Mouse (Mus musculus) monocyte, adult 2 months (primary cell): ENCODE measurements at regions not wholly inside any gene's neighbourhood (a gene's known extent, or its start where the extent isn't known, plus 50 kb on each side); places are given as distances from the start of the nearest gene placed in this dataset.

ENCODE experiments used
- DNase-seq, 2 experiments: peaks; one replicate each; pipeline ENCODE4 v3.0.0; 2022; ENCODE audit warnings: low spot score in 2 of 2, low read depth in 1 of 2

DNA sequence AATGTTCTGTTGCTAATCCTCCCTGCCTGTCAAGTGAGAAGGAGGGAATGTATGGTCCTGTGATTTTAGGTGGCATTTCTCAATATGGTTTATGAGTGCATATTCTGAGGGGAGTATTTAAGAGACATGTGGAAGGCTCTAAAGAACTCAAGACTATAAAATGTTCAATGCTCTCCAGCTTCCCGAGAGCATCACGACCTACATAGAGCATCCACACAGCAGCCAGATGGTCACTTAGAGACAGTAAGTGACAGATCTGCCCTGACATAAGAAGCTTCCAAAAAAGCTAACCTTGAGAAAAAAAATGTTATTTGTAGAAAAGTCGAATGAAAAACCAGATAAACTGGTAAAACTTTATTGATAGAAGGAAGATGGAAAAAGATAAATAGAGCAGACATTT is 444.9 kb upstream of the Tnp1 start:
- no peak for DNase-seq

DNA sequence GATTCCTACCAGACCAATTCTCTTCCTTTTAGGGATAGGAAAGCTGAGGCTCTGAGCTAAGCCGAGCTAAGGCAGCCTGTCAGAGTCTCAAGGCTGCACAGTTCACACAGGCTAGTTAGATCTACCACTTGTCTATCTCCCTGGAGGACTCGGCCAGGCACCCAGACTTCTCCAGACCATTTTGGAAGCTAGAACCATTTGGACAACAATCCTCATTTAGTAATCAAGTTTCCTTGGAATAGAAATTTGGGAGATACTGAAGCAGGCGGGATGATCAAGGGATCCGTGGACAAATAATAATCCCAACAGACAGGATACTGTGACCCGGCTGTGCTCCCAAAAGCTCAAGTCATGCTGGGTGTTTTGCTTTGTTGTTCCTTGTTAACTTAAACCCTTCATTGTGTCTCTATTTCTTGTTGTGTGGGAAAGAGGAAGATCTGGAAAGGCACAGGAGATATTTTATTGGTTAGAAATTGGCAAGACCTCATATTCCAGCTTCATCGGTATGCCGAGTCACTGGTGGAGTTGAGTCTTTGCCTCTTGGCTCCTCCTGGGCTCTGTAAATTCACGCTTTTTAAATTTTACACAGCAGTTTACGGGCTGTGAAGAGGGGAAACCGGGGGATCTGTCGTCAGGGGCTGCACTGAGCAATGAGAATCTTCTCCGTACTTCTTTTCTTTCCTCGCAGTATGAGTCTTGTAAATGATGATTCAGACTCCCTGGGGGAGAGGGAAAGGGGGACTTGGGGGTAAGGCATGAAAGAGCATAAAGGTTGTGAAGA is 444.2 kb upstream of the Tnp1 start:
- DNase-seq = no peak

DNA sequence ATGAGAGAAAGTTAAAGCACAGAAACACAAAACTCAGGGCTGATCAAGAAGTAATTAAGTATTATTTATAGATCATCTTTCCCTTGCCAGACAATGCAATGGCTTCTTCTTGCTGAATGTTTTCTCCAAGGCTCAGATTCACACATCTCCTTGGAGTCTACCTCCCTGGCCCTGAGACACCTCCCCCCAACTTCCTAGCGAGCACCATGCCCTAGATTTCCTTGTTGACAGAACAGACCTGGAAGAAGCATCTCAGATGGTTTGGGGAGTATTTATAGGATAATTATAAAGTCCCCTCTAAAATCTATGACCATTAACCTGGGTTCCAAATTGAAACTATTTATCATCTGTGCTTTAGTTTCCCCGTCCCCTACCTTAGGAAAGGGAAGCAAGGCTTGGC is 441.6 kb upstream of the Tnp1 start:
- DNase-seq = no peak

DNA sequence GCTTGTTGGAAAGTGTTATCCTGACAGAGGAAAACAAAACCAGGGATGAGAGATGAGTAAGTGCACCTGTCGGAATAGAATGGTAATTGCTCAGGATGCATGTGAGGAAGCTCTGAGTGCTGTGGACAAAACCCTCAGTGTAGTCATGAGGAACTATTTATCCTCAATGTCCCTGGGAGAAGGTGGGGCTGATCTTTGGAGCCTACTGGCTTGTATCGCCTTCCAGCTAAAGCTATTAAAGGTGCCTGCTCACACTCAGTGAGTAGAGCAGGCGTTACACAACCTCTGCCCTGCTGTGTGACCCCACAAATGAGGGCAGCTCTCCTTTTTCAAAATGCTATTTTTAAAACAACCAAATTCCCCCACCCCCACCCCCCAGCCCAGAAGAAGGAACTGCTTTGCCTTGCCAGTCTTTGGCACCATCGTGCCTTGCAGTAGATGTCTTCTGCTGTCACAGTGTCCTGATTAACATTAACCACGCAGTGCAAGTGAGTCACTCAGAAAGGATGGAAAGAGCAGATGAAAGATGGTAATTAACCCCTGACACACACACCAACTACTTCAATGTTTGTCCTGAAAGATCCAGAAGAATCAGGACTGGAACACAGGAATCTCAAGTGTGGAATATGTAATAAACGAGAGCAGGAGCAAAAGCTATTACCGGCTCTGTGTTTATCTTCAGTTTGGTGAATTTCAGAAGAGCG is 440.8 kb upstream of the Tnp1 start:
- no peak for DNase-seq

DNA sequence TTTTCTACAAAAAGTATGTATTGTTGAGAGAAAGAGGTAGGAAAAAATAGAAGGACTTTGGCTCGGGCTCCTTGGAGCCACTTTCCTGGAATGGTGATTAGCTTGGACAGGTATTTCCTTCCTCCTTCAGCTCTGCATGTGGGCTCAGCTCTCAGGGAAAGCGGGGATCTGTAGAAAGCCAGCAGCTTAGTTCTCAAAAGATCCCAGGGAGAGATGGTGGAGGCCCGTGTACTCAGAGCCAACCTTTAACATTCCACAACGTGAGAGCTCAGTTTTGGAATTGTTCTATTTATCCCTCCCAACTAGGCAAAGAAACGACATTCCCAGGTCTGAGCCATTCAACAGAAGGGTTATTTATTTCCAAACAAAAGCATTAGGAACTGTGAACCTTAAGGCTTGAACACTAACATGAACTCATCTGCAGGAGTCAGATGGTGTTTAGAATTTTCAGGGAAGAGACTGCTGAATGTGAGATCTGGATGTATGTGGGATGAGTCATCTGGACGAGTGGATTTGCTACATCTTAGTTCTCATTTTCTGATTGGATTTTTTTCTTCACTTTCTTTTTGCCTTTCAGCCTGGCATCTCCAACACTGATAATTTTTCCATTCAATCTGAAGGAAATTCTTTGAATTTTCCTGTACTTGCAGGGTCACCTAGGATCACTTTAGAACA is 428.6 kb upstream of the Tnp1 start:
- DNase-seq = no peak

DNA sequence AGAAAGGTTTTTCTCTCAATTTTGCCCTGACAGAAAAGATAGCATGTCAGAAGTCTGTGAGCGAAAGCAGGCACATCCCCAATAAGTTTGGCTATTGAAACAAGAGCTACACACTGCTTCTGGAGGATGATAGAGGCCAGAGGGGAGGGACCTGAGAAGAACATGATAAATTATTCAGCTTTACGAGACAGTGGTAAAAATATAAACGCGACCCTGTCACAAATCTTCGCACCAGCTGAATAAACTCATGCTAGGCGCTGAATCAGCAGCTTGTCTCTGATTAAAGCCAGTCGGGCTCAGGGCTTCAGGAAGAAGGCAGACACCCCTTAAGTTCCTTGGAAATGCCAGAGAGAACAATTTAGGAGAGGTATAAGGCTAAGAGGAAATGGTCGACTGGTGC is 422.7 kb upstream of the Tnp1 start:
- no peak for DNase-seq

DNA sequence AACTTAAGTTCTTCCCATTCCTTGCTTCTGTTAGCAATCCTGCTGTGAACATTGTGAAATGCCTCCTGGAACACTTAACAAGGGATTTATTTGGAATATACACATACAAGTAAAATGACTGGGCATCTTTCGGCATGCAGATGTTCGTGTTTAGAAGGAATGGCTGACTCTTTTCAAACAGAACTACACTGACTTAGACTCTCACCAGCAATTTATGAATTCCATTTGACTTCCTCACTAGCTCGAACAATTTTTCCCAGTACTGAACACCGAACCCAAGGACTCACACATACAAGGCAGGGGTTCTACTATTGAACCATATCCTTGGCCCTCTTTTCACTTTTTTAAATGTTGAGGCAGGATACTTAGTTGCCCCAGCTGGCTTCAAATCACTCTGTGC is 412.4 kb upstream of the Tnp1 start:
- DNase-seq = no peak

DNA sequence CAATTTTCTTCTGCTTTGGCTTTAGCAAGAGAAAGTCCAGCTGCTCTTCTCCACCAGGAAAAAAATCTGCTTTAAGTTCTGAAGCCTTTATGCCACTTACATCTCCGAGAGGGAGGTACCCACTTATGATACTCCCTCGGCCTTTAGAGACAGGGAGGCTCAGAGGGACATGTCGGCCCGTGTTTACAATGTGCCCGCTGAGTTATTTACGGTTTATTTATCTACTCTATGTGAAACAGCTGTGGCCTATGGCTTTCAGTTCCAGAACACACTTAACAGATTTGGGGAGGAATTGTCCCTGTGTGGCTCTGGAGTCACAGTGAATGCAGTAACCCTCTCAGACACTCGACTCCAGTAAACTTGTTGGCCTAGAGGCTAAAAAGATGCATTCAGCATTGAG is 409.3 kb upstream of the Tnp1 start:
- no peak for DNase-seq

DNA sequence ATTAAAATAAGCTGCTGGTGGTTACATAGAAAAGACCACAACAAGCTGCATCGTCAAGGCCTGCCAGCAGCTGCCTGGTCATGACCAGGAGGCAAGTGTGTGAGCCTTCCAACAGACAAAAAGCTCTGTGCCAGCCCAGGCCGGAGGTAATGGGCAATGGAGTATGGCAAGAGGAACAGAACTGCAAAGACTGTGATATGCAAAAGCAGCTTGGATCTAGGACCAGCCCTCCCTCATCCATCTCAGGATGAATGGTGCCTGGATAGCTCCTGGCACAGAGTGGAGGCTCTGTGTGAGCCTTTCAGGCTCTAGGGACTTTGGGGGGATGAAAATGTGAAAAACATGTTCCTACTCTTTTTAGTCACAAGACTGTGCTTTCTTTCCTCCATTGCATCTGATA is 402.5 kb upstream of the Tnp1 start:
- no peak for DNase-seq

DNA sequence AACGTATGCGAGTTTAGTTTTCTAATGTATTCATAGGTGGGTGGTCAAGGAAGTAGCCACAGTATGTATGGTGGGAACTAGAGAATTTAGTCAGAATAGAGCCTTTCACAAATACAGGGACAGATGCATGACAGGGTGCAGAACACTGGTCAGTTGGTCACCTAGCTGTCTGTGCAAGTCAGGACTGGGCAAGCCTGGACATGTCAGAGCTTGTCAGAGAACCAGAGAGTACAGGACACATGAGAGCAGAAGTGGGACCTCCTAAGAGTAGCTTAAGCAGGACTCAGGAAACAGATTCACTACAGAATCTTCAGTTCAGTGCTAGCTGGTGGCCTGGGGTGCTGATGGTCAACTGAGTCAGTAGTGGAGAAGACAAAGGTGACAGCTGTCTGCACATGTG is 395.7 kb upstream of the Tnp1 start:
- no peak for DNase-seq

DNA sequence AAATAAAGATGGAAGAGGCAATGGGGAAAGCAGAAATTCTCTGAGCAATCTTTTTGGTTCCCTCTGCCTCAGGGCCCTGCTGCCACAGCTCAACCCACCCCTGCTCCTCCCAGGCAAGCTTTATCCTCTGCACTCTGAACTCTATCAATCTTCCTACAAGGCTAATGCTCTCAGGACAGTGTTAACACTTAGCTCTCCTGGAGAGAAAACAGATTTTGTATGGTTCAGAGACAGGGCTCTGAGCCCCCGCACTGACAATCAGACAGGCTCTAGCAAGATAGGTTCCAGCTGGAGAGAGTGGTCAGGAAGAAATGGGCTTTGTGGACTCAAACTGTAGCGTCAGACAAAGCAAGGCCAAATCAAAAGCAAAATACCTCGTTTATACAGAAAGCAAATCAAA is 383.5 kb upstream of the Tnp1 start:
- DNase-seq = no peak

DNA sequence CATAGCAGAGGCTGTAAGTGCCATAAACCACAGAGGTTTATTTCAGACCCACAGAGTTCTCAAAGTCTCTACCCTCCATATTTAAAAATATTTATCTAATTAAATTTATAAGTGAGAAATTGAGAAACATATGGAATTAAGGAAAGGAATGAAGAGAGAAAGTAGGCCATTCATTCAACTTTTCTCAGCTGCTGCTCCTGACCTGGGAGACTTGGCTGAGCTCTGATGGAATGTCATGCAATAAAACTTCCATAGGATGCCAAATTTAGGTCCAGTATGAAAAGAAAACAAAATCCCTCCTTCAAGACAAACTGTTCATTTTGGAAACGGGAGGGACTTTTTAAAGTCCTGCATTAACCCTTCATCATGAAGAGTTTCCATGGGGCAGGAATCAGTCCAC is 379.3 kb upstream of the Tnp1 start:
- DNase-seq = no peak

DNA sequence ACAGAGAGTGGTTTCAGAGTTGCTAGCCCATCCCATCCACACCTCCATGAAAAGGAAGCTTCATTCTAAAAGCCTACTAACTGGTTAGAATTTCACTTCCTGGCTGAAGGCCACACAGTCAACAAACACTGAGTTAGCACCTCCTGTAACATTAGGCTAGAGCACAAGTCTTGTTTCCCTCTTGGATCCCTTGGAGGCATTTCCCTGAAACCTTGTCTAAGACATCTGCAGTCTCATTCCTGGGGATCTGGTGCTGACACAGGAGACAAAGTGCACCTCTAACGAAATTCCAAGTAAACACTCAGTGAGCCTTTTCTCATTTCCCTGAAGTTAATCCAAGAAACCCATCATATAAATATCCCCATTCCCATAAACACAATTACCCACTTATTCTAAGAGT is 378.8 kb upstream of the Tnp1 start:
- DNase-seq = no peak

DNA sequence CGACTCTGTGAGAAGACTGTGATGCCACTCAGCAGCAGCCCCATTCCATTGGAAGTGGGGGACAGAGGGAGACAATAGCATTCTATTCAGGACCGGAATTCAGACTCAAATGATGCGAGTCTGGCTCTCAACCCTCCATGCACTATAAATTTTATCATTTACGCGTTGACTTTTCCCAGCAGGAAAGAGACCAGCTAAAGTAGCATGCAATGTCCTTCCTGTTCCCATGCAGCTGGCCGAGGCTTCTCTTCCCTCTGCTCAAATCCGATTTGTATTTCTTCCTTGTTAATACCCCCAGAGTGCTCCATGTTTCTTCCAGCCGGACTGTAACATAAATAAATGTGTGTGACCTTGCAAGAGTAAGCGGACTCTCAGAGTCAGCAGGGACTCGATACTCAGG is 376.4 kb upstream of the Tnp1 start:
- no peak for DNase-seq

DNA sequence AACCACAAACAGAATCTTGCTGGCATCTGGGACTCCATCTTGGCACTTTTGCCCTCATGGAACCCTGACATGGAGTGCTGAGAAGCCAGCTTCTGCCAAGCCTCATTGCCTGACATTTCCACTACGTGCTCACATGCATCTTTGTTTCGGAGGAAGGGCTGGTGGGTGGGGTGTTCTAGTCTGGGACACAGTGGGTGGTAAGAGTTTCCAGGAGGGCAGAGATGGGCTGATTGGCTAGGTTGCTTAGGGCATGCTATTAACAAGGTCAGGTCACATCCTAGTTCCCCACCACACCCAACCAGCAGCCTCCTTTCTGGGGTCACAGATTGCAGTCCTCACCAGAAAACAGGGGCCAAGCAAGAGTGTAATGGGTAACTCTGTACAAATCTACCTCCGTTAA is 374.3 kb upstream of the Tnp1 start:
- DNase-seq = no peak

DNA sequence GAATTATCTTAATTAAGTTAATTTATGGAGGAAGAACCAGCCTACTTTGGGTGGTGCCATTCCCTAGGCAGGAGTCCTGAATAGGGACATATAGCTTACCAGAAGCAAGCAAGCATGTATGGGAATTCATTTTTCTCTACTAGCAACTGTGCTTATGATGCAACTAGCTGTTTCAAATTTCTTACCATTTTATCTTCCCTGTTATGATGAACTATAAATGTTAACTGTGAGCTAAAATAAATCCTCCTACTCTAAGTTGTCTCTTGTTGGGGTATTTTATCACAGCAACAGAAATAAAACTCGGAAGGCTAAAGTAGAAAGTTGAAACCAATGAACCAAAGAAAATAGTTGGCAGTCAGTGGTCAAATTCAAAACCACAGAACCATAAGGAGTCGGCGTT is 373.5 kb upstream of the Tnp1 start:
- no peak for DNase-seq

DNA sequence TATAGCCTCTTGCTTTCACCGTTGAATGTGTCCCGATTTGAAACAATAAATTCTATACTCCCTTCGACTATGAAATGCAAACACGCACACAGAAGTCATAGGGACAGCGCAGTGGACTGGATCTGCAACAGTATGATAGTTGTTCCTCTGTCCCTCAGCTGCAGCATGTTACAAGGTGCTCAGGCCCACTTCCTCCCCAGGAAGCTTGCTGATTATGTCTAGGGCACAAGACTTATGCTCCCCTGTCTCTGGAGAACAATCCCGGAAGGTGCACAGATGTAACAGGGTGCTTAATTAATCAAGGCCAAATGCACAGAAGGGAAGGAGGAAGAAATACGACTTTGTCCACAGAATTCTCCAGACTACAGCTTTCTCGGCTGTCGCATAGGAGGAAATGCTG is 365.9 kb upstream of the Tnp1 start:
- DNase-seq = no peak

DNA sequence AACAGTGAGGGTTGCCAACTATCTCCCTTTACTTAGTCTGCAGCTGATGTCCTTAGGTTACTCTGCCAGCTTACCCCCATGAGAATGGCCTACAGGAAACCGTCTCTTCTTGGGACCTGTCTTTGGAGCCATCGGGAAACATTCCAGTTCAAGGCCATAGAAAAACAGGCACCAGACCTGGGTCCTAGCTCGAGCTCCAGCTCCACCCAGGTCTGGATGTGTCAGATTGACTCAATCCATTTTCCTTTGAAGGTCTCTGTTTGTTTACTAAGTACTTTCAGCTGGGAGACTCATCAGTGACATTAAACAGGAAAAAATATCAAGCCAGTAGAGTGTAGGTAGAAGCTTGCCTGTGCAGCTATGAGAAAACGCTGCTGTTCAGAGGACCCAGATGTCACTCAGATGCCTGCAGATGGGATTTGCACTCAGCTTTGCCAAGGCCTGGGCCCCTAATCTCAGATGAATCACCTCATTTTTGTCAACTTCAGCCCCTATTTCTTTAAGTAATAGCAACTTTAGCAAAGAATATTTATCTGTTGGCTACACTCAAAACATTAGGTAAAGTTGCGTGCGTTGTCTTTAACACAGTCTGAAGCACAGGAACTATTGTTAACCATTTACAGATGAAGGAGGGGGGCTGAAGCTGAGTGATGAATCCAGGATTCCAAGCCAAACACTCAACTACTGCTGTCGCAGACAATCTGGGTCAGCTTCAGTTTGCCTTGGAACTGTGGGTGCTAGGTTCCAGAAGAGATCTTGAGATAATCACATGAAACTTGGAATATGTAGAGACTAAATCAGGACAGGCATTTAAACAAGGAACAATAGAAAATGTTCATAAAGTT is 359.0 kb upstream of the Tnp1 start:
- DNase-seq = no peak

DNA sequence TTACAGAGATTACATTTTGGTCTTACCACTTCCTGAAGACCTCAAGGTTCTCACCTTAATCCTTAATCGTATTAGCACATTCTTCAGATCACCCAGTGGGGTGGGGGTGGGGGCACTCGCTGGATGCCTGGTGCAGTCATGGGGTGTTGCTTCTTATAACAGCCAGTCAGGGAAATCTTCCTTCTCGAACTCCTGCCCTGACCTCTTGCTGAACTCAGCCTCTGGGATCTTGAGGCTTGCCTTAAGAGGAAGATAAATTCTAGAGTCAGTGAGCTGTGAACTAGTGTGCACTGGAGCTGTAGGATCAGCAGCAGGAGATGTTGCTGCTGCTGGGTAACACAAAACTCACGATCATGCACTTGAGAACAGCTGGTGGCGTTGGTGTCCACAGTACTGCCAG is 352.5 kb upstream of the Tnp1 start:
- no peak for DNase-seq

DNA sequence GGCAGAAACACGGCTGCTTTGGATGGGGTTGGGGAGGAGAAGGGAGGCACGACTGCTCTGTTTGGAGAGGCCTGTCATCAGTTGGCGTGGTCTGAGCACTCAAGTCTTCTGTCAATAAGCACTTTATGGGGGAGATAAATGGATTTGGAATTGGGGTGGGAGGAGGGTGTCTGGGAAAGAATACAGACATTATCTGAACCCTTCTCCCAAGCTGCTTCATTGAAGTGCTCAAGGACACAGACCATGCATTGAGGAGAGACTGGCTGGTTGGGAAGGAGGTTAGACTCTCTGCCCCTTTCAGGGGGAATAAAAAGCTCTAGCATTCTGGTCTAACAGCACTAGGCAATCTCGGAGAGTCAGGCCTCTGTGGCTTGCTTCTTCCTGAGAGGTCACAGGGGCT is 350.1 kb upstream of the Tnp1 start:
- DNase-seq = no peak

DNA sequence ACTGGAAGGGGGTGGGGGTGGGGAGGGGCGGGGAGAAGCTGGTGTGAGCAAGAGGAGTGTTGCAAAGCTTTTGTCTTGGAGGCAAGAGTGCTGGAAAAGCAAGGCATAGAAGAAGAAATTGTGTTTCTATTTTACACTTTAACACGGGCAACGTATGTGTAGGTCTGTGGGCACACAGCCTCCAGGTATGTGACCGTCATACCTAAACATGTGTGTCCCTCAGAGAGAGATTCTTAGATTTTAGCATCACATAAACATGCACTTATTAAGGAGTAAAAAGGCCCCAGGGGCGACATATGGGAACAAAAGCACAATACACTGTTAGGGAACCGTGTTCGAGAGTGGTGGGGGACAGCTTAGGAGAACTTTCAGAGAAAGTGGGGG is 348.6 kb upstream of the Tnp1 start:
- no peak for DNase-seq
